Mouse (Mus musculus): ENCODE results near the gene Hist1h3d.

Gene Hist1h3d

DNA sequence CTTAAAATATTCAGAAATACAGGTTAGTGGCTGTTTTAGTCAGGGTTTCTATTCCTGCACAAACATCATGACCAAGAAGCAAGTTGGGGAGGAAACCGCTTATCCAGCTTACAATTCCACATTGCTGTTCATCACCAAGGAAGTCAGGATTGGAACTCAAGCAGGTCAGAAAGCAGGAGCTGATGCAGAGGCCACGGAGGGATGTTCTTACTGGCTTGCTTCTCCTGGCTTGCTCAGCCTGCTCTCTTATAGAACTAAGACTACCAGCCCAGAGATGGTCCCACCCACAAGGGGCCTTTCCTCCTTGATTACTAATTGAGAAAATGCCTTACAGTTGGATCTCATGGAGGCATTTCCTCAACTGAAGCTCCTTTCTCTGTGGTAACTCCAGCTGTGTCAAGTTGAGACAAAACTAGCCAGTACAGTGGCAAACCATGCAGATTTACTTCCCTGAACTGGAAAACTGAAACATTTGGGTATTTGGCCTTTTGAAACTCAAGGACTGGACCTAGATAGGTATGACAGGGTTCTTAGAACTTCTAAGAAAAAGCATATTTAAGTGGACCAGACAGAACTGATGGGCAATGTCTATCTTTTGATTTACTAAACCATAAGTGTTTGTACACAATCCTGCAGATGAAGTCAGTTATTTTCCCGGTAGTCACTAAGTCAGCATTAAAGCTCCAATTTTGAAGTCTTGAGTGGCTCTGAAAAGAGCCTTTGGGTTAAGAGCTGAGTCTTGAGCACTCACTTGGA is 33.2 kb upstream of the Hist1h3d start:
- 14% methylated on average over 3 of the region's 3 CpGs for WGBS

DNA sequence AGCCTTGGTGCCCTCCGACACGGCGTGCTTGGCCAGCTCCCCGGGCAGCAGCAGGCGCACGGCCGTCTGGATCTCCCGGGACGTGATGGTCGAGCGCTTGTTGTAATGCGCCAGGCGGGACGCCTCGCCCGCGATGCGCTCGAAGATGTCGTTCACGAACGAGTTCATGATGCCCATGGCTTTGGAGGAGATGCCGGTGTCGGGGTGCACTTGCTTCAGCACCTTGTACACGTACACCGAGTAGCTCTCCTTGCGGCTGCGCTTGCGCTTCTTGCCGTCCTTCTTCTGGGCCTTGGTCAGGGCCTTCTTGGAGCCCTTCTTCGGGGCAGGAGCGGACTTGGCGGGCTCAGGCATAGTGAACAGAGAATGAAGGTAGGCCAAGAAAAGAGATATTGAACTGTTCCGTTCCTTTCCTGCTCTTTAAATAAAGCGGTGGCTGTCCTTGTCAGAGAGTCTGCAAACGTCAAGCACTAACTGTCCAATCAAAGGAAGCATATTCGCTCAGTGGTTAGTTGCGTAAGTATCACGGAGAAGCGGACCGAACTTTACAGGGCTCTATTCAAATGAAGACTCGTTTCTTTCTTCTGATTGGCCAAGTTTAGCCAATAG is 32.5 kb upstream of the Hist1h3d start, which contains the start of gene Hist1h2bh:
Gene Hist1h2bh (minus strand): TSS at position 394 of the 609 bp plus-strand sequence.
- under 1% methylated on average over 41 of the region's 42 CpGs for WGBS

DNA sequence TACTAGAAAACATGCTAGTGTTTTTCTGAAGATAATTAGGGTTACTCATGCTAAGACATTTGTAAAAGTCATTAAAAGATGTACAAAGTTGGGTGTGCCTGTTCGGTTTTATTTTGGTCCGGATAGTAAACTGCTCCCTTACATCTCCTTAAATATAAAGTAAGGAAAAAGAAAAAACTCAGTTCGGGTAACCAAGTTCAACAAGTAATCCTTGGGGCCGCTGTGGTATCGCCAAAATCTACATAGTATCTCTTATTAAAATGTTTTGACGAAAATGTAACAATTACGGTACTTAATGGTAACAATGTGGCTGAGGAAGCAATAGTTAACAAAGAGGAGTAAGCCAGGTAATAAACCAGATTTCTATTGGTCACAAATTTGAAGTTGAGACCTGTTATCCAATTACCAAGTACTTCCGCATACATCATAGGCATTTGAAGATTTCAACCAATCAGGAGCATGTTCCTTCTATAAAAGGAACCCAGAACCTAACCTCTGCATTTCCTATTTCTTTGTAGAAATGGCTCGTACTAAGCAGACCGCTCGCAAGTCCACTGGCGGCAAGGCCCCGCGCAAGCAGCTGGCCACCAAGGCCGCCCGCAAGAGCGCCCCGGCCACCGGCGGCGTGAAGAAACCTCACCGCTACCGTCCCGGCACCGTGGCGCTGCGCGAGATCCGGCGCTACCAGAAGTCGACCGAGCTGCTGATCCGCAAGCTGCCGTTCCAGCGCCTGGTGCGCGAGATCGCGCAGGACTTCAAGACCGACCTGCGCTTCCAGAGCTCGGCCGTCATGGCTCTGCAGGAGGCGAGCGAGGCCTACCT is 31.4 kb upstream of the Hist1h3d start, which contains the start of gene Hist1h3f:
Gene Hist1h3f (plus strand): TSS at position 88 of the 822 bp plus-strand sequence.
- WGBS, result 1% methylated on average over 30 of the region's 45 CpGs

DNA sequence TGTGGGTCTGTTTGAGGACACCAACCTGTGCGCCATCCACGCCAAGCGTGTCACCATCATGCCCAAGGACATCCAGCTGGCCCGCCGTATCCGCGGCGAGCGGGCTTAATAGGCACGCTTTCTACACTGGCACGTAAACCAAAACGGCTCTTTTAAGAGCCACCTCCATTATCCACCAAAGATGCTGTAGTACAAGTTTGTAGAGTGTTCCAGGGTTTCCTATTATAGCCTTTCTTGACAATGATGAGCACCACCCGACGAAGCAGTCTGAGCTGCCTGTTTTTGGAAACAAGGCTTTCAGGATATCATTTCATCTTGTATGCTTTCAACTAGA is 30.8 kb upstream of the Hist1h3d start:
- 0% methylated on average over 13 of the region's 14 CpGs for WGBS

DNA sequence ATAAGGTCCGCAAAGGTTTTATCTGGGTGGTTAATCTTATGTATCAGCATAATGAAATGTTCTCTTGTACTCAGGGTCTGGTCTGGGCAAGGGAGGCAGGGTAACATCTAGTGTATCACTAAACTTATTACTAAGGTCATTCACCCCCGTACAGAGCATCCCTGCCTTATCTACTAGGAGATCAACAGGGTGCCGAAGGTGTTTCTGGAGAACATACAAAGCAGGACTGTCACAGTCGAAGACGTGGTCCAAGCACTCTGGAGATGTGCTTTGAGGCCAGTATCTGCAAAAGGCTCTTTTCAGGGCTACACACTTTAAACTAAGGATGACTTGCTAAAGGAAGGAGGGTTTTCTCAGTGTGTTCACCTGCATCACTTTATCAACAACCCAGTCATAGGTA is 28.9 kb upstream of the Hist1h3d start:
- WGBS, result 86% methylated on average over 5 of the region's 5 CpGs

DNA sequence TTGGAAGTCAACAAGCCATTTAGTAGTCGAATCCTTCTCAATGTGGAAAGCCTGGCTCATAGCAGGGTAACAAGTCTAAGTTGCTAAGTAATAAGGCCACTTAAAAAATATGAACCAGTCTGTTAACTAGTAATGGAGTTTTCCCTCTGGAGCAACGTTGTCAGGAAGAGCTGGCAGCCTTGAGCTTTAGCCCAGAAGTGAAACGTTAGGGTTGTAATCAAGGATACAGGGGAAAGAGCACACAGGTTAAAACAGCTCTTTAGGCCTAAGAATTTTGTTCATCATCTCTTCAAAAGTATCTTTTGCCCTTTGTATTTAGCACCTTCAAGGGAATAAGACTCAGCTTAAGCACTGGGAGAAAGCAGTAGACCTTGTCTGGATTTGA is 24.8 kb upstream of the Hist1h3d start:
- WGBS, result 9% methylated on average over 3 of the region's 3 CpGs

DNA sequence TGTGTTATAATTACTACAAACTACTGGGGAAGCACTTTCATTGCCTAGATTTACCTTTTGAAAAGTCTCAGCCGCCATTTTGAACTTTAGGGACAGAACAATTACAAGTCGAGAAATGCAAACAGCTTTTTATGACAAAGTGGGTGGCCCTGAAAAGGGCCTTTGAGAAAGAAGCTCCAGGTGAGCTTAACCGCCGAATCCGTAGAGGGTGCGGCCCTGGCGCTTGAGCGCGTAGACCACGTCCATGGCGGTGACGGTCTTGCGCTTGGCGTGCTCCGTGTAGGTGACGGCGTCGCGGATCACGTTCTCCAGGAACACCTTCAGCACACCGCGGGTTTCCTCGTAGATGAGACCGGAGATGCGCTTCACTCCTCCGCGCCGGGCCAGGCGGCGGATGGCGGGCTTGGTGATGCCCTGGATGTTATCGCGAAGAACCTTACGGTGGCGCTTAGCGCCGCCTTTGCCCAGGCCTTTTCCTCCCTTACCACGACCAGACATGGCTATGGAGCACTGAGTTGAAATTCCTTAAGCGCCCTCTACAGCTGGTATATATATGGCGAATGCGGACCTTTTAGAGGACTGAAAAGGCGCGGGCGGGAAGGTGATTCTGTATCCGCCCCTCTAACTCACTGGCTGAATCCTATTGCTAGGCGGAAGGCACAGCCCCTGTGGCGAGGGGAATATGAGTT is 24.3 kb upstream of the Hist1h3d start, which contains the start of gene Hist1h4f:
Gene Hist1h4f (minus strand): TSS at position 503 of the 689 bp plus-strand sequence.
- WGBS, result 1% methylated on average over 47 of the region's 47 CpGs

DNA sequence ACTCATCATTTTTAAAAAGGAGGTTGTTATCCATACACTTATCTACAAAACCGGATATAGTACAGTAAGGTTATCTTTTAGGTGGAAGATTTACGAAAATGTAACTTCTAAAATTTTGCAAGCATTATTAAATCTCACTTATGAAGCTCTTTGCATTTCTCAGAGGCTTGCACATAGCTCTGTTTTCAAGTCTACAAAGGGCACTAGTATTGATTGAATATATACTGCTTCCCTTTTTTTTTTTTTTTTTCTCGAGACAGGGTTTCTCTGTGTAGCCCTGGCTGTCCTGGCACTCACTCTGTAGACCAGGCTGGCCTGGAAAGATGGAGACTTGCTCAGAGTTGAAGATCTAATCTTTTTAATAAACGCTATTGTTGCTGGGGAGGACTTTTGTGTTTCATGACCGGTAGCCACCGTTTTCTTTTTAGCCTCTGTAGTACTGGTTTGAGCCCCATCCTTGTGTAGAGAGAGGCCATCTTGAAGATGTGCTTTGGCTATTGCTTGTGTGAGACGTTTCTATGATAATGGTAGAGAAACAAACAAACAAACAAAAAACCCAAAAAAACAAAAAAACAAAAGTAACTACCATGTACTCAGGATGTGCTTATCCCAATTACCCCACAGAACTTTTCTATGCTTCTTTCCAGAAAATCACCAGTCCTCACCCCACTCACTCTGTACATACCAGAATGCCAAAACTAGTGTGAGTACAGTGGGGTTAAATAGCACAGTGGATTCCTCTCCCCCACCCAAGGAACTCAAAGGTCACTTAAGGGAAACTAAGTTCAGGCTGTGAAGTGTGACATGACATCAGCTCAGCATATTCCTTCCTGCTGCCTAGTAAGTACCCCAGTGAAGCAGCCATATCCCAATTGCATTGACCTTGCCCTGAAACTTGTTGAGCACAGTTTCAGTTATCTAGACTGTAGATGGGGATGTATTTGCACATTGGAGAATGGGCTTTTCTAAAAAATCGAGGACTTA is 23.3 kb upstream of the Hist1h3d start:
- WGBS, result 43% methylated on average over 8 of the region's 8 CpGs

DNA sequence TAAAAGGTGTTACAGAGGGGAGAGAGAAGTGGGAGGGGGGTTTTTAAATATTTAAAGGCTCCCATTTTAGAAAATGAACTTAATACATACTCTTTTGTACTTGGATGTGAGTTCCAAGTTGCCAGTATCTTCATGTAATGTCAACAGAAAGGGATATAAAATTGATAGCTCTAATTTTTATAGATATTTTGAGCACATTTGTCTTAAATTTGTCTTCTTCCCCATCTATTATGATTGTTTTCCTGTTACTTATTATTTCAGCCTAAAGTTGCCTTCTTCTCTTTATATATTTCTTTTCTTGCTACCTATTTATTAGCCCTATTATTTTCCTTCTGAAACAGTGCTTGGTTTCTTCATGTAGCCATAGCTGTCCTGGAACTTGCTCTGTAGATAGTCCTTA is 22.6 kb upstream of the Hist1h3d start, which contains the start of gene Hist1h1d:
Gene Hist1h1d (plus strand): TSS at position 301 of the 400 bp plus-strand sequence.

DNA sequence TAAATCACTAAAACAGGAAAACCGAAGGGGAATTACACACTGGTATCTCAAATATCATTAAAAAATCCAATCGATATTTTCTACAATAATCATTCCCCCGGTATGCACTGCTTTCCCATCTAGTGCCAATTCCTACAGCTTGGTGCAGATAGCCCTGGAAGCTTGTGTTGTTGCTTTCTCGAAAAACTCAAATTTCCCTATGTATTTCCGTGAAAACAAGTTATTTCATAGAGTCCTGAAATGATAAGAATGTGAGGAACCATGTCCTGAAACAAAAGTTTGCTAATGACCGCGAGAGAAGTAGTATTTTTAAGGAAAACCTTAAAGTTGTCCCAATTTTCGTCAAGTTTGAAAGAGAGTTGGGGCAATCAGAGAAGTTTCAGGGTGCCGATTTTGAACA is 21.2 kb upstream of the Hist1h3d start:
- 16% methylated on average over 9 of the region's 9 CpGs for WGBS

DNA sequence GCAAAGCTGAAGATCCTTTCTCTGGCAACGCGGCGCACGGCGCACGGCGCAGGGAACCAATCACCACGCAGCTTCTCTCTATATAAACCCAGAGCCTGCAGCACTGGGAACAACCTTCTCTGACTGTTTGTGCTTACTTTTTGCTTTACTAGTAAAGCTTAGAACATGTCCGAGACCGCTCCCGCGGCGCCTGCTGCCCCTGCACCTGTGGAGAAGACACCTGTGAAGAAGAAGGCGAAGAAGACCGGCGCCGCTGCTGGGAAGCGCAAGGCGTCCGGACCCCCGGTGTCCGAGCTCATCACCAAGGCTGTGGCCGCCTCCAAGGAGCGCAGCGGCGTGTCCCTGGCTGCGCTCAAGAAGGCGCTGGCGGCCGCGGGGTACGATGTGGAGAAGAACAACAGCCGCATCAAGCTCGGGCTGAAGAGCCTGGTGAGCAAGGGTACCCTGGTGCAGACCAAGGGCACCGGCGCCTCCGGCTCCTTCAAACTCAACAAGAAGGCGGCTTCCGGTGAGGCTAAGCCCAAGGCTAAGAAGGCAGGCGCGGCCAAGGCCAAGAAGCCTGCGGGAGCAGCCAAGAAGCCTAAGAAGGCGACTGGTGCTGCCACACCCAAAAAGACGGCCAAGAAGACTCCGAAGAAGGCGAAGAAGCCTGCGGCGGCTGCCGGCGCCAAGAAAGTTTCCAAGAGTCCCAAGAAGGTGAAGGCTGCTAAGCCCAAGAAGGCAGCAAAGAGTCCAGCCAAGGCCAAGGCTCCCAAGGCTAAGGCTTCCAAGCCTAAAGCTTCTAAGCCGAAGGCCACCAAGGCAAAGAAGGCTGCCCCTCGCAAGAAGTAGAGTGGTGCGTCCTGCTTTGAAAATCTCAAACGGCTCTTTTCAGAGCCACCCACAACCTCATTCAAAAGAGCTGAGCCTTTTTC is 20.4 kb upstream of the Hist1h3d start:
- under 1% methylated on average over 54 of the region's 54 CpGs for WGBS

DNA sequence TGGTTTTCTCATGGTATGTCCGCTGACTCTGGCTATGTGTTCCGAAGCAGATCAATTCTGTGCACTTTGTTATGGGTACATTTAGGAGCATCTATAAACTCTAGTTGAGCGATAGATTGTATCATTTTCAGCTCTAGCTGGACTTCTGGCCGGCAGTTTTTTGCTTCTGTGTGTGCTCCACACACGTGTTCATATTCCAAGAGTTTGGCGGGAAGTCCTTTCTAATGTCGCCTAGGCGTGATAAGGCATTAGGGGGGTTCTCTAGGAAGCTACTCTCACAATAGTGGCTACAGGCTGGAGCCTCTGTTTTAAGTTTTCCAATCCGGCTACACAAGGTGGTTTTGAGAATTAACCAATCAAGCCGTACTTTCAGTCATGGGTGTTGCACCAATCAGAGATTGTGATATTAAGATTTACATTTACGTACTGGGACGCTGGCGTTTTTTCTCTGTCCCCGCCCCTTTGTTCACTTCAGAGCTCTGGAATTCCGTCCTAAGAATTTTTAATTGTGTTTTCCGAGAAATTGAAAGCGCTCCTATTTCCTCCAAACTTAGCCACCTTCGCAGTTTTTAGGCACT is 19.6 kb upstream of the Hist1h3d start:
- WGBS, result under 1% methylated on average over 18 of the region's 18 CpGs

DNA sequence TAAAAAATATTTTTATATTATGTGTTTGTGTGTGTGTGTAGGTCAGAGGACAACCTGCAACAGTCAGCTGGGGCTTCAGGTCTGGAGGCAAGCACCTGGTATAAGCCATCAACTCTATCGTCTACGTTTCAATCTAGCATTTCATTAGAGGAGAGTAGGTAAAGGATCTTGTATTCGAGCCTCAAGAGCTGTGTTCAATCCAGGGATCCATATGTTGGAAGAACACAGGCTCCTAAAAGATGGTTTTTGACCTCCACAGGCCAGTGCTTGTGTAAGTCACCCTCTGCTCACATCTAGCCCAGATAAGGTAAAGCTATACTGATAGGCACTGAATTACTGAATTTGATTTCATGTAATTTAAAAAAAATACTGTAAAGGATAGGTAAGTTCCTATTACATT is 18.7 kb upstream of the Hist1h3d start:
- WGBS, result 57% methylated on average over 3 of the region's 3 CpGs

DNA sequence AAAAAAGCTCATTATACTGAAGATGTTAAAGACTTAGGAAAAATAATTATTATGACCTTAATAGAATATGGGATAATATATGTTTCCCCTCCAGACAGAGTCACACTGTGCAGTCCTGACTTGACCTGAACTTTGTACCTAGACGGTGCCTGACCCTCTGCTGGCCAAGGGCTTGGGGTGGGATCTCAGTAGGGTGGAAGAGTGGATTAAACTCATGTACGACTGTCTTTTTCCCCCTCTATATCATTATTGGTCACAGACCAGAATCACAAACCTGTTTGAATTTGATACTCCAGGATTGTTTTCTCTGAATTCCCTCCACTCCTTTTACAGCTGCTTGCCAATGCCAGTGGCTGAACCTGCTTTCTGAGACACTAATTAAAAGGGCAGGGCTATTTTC is 14.9 kb upstream of the Hist1h3d start:
- 18% methylated on average over 2 of the region's 2 CpGs for WGBS

DNA sequence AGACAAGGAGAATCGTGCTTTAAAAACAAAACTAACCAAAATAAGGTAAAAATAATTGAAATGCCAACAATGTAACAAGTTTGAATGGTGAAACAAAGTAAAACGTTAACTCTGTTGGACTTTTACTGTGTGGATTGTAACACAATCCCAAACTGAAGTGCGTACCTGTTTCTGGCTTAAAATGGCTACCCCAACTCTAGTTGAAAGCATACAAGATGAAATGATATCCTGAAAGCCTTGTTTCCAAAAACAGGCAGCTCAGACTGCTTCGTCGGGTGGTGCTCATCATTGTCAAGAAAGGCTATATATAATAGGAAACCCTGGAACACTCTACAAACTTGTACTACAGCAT is 14.1 kb upstream of the Hist1h3d start:
- 0% methylated on average over 2 of the region's 5 CpGs for WGBS

DNA sequence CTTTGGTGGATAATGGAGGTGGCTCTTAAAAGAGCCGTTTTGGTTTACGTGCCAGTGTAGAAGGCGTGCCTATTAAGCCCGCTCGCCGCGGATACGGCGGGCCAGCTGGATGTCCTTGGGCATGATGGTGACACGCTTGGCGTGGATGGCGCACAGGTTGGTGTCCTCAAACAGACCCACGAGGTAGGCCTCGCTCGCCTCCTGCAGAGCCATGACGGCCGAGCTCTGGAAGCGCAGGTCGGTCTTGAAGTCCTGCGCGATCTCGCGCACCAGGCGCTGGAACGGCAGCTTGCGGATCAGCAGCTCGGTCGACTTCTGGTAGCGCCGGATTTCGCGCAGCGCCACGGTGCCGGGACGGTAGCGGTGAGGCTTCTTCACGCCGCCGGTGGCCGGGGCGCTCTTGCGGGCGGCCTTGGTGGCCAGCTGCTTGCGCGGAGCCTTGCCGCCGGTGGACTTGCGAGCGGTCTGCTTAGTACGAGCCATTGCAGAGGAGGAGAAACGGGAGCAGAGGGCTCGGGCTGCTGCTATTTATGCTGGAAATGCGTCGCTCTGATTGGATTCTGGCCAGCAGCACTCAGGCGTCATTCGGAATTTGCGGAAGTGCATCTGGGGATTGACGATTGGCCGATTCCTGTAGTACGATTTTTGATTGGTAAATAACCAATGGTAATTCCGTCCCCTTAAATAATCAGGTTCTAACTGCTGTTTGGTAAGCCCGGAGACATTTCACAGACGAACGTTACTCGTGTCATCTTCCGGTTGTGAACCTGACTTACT is 13.5 kb upstream of the Hist1h3d start, which contains the start of gene Hist1h3e:
Gene Hist1h3e (minus strand): TSS at position 487 of the 777 bp plus-strand sequence.
- WGBS, result under 1% methylated on average over 58 of the region's 67 CpGs

DNA sequence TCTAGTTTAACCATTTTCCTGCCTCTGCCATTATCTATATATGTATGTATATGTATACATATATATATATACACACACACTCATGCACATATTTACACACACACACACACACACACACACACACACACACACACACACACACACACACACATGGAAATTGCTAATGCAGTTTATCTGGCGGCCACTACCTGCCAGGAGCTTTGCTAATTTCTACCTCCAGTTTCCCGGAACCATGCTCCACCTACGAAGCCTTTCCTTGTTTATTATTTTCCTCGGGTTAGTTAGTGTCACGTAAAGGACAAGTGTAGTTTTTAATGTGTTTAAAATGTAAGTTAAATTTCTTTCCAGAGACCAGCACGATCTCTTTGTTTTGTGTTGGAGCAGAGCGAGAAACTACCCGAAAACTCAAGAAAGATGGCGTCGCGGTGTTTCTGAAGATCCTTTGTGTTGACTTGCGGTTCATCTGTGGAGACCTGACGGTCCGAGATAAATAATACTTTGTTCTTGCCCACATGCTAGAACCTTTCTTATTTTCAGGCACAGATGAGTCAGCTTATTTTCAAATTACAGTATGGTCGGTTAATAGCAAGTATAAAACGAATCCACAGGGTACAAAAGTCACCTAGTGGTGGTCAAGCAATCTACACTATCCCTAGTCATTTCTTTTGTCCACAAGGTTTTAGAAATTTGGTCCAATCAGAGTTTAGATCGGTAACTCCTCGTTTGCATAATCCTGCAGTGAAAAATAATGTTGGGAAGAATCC is 12.7 kb upstream of the Hist1h3d start:
- WGBS, result under 1% methylated on average over 18 of the region's 18 CpGs

DNA sequence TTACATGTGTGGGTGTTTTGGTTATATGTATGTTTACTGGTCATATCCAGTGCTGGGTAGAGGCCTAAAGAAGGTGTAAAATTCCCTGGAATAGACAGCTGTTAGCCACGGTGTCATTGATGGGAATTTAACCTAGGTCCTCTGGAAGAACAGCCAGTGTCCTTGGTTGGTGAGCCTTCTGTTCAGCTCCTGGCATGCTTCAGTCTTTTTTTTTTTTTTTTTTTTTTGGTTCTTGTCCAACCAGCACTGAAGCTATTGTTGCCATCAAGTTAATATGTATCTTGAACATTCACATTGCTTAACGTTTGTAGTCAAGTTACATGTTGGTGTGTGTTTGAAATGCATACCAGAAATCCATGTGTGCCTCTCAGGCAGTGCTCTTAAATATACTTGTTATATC is 11.1 kb upstream of the Hist1h3d start:
- WGBS, result 91% methylated on average over 2 of the region's 2 CpGs

All from cerebral cortex, adult 2 months (tissue).